Mouse (Mus musculus): ENCODE measurements around the gene Vsig2.

Gene Vsig2

DNA sequence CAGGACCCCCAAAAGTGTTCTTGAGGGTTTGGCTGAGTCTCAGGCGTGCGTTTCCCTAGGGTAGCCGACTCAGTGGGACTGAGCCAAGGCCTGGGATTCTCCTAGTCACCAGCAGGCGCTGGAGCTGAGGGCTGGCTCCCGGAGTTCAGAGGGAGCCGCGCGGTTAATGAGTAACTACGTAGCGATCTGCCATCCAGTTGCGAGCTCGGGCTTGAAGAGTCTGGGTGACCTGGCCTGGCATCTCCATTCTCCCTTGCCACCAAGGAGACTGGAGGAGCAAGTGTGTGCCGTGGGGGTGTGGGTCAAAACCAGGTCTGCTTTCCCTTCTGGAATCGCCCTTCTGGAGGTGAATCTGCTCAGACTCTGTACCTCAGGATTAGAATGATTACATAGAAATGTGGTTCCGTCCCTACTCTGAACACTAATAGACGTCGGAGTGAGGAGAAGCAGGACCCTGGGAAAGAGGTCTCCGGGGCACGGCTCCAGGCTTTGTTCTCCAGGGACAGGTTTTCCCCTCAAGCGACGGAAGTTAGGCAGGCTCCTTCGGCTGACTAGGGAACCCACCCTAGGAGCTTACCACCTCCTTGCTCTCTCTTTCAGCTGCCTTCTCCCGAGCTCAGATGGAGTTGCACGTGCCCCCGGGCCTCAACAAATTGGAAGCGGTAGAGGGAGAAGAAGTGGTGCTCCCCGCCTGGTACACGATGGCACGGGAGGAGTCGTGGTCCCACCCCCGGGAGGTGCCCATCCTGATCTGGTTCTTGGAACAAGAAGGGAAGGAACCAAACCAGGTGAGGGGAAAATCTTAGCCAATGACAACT is 8.0 kb upstream of the Vsig2 start:
- DNase-seq (ENCODE audit: low read depth, low spot score), result no peak

DNA sequence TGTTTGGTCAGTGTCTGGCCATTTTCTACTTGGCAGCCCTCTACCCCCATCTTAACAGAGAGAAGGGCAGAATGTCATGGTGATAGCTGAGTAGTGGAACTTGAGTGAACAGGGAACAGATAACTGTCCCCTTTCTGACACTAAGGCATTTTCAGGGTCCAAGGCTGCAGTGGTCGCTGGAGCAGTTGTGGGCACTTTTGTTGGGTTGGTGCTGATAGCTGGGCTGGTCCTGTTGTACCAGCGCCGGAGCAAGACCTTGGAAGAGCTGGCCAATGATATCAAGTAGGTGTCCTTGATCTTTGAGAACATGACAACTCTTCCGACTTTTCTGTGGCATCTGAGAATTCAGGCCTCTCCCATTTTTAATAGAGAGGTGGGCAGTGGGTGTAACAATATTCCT is 2.2 kb upstream of the Vsig2 start:
- no peak for DNase-seq (ENCODE audit: low read depth, low spot score)

DNA sequence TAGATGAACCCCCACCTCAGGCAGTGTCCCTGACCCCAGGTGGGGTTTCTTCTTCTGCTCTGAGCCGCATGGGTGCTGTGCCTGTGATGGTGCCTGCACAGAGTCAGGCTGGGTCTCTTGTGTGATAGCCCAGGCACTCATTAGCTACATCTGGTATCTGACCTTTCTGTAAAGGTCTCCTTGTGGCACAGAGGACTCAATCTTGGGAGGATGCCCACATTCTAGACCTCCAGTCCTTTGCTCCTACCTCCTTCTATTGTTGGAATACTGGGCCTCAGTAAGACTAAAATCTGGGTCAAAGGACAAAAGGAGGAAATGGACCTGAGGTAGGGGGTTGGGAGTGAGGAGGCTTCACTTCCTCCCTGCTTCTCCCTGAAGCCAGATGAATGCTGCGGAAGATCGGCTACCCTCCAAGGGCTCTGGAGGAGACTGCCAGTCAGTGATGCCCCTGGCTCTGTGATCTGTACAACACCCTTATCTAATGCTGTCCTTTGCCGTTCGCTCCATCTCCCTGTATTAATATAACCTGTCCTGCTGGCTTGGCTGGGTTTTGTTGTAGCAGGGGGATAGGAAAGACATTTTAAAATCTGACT is 1.3 kb upstream of the Vsig2 start:
- no peak for DNase-seq (ENCODE audit: low read depth, low spot score)

DNA sequence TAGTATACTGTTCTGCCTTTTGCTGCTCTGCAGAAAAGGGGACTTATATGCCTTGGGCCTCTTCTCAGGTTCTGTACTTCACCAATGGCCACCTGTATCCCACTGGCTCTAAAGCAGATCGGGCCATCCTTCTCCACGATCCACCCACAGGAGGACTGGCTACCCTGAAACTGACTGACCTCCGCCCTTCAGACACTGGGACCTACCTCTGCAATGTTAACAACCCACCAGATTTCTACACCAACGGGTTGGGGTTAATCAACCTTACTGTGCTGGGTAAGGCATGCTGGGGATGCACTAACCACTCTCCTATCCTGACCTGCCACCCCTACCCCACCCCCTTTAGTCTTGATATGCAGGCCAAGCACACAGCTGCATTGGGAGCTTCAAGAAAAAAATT is 1.2 kb downstream of the Vsig2 start:
- DNase-seq (ENCODE audit: low read depth, low spot score), result no peak

DNA sequence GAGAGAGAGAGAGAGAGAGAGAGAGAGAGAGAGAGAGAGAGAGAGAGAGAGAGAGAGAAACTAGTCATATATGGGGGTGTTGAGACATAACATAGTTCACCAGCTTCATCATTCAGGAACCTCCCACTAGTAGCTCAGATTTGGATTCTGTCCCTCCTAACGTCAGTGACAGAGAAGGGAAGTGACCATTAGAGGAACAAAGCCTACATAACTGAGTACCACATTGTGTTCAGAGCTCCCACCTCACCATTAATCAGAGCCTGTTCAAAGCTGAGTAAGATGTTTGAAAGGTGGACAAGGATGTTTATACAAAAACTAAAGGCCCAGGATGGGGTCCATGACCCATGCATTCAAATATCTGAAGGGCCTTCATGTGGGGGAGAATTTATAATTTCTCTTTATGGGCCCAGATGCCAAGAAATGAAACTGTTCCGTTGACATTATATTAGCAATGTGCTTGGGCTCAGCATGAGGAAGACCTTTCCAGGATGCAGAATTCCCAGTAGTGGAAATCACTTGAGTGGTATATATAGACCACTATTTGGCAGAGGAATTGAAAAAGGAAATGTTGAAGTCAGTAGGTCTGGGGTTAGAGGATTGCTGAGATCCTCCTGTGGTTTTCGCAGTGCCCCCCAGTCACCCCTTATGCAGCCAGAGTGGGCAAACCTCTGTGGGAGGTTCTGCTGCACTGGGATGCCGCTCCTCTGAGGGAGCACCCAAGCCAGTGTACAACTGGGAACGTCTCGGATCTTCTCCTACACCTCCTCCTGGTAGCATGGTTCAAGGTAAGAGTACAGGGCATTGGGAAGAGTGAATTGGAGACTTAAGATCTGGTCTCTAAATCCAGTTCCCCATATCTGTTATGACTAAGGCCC is 1.9 kb downstream of the Vsig2 start:
- no peak for DNase-seq (ENCODE audit: low read depth, low spot score)

DNA sequence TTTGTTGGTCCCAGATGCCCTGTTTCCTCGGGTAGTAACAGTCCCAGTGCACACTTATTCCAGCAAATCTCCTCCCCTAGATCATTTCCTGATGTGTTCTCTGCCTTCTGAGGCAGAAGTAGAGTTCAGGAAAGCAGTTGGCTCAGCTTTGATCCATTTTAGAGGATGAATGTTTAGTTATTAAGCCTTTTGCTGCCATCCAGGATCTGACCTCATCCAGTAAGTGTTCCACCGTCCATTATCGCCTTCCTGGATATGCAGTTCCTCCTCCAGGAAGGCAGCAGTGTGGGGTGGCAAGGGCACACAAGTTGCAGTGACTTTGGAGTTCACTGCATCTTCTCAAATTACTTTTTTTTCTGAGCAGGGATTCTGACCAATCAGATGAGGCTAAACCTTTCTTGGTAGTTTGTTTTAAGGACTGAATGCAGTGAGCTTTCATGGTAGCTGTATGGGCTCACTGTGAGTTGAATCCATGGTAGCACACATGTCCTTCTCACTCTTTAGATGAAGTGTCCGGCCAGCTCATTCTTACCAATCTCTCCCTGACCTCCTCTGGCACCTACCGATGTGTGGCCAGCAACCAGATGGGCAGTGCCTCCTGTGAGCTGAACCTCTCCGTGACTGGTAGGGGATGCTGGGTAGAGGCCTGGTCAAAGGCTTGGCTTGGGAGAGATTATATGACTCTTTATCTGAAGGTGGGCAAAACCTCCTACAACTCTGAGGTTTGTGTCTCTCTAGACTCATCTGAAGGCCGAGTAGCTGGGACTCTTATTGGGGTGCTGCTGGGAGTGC is 3.0 kb downstream of the Vsig2 start:
- no peak for DNase-seq (ENCODE audit: low read depth, low spot score)

DNA sequence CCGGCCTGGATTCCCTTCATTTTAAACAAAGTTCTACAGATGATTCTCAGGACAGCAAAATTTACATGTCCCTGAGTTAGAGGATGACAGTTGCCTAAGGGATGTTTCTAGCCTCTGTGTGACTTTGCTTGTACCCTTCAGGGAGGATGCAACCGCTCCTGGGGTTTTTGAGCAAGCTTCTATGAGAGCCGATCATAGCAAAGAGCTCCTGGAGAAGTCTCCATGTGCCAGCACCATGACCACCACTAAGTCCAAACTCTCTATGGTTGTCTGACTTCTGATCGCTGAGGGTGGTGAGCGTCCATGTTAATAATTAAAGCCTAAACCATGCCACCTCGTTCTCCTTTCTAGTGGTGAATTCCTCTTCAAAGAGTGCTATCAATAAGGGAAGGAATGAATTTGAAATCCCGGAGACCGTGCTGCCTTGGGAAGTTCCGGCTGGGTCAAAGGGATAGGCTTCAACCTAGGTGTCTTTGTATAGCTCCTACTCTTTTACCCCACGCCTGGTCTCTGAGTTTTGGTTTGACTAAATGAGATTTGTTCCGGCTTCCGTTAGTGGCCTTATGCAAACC is 4.9 kb downstream of the Vsig2 start:
- DNase-seq (ENCODE audit: low read depth, low spot score), result no peak

DNA sequence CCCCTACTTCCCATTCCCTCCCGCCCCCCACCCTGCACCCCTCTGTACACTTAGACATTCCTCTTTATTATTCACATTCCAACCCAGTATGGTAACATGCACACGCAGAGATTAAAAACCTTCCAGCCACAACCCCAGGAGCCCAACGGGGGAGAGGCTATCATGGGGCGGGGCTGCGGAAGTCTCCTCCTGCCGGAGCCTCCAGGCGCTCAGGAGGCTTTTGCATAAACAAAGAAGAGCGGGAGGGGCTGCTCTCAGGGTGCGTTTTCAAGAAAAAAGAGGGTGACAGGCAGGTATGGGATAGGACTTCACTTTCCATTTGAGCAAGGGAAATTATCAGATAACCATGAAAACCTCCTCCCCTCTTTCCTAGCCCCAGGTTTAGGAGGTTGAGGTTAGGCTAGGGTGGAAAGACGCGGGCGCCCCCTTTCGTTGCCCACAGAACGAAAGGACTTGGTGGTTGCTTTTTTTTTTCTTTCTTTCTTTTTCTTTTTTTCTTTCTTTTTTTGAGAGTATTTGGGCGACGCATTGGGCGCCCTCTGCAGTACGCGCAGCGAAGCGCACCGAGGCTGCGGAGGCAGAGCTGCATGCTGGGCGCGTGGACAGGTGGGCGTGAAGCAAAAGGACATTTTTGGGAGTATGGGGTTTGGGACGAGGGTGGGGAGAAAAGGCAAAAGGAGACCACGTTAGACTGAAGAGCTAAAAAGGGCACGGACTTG is 5.6 kb downstream of the Vsig2 start:
- DNase-seq (ENCODE audit: low read depth, low spot score), result peak; percentile 72

DNA sequence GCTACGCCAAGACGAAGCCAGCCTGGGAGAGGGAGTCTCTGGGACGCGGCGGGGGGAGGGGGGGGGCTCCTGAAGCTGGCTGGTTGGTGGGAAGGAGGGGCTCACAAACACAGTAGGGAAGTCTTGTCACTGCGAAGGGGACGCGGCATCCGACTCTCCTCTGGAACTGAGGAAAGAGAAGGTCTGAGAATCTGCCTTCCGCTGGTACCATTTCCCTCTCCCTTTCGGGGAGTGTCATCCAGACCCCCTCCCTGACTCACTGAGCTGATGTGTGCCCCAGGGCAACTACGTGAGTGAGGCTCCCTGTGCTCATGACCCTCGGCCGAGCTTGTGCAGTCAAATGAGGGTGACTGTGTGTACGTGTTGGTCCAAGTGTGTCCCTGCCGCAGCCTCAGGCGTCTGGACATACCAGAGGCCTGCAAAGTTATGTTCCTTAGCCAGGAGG is 6.1 kb downstream of the Vsig2 start:
- DNase-seq (ENCODE audit: low read depth, low spot score), result no peak

DNA sequence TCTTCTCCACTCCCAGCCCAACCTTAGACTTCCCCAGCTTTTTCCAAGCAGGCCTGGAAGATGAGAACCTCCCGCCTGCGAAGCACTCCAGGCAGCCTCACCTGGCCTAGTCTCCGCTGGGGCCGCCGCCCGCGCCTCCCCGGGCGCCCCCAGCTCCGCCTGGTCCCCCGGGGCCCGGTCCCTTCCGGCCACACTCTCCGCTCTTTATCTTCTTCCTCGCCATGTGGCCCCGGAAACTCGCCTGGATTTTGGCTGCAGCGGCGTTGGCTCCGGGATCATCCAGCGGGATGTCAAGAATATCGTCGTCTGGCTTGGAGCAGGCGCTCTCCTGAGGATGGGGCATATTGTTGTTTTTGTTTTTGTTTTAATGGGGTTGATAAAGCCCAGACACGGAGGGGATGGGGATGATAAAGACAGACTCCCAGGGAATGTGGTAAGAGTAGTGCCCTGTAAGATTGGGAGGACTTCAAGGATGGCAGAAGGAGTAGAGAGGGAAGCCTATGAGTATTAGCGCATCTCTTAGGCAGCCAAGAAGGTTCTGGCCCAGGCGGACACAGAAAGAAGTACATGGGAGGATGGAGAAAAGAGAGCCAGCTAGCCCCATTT is 6.9 kb downstream of the Vsig2 start:
- DNase-seq (ENCODE audit: low read depth, low spot score), result no peak

DNA sequence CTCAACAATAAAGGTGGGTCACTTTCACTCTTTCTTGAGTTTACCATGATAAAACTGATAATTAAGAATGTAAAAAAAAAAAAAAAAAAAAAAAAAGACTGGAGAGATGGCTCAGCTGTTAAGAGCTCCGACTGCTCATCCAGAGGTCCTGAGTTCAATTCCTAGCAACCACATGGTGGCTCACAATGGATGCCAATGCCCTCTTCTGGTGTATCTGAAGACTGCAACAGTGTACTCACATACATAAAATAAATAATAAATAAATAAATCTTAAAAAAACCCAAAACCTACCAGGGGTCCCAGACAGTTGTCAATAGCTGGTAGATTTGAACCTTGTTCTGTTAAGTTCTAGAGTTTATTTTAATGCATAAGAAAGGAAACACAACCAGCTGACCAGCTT is 7.8 kb downstream of the Vsig2 start:
- DNase-seq (ENCODE audit: low read depth, low spot score), result no peak

DNA sequence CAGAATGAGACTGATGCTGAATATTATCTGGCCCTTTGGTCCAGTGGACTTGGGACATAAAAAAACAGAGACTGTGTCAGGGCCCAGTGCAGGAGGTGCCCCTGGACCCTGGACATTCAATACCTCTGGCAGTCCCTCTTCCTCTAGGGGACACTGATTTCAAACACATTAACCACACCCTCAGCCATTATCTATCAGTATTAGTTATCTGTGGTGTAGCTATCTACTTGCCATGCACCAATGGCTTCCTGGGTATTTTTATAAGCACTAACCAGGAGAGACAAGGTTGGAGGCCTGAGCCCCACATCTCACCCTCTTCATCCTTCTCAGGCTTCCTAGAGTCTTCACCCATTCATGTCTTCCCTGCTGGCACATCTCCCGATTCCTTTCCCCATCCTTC is 11.4 kb downstream of the Vsig2 start:
- DNase-seq (ENCODE audit: low read depth, low spot score), result no peak

DNA sequence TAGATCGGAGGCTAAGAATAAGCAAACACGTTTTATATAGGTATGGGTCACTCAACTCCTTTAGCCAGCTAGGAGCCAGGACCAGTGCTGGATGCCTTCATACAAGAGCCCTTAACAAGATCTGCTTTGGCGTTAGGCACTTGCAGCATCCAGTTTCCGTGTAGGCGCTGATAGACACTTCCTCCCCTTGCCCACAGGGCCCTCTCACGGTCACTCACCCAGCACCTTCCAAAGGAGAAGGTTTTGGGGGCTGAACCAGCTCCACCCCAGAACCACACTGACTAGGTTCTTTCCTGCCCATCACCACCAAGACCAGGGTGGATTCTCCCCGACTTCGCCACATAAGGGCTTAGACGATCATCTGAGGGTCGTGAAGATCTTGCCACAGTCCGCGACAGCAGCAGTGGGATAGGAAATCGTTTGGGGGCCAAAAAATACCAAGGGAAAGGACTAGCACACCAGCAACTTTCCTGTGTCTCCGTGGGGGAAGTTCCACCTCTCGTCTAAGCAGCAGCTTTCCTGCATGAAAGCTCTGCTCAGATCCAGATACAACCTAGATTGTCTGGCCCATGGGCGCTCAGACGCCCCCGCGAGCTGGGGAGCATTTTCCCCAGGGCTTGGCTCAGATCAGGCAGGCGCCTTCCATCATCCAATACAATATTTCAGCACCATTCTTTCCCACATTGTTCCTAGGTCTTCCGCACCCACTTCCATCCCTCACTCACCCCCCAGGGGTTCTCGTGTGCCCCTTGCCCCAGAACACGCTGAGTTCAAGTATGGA is 12.9 kb downstream of the Vsig2 start:
- DNase-seq (ENCODE audit: low read depth, low spot score), result no peak

DNA sequence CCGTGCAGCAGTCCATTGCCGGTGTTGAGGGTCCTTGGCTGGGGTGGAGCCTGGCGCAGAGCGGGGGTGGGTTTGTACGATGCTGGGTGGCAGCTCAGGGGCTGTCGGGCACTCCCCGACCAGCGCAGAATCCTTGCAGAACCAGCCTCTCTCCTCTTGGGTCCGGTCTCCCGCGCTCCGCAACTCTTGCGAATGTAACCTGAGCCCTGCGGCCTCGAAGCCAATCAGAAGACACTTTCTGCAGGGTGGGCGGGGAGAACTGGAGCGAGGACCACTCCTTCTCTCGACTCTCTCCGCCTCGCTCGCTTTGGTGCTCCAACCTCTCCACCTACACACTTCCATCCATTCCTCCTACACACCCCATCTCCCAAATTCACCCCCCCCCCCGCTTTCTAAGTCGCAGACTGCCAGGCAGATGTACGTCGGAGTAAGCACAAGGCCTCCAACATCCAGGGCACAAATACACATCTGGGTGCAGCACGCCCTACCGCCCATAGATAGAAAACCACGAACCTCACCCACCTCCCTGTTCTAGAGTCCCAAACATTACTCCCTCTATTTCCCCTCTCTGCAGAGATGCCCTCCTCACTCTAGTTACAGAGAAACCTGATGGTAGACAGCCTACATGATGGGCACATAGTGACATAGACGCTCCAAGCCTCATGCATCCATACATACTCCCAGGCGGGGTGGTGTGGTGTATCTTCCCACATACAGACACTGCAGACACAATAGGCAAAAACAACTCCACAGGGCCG is 13.7 kb downstream of the Vsig2 start, which contains the start of gene Nrgn:
Gene Nrgn (minus strand): TSS at position 369 of the 758 bp plus-strand sequence.
- DNase-seq (ENCODE audit: low read depth, low spot score), result peak; percentile 55

DNA sequence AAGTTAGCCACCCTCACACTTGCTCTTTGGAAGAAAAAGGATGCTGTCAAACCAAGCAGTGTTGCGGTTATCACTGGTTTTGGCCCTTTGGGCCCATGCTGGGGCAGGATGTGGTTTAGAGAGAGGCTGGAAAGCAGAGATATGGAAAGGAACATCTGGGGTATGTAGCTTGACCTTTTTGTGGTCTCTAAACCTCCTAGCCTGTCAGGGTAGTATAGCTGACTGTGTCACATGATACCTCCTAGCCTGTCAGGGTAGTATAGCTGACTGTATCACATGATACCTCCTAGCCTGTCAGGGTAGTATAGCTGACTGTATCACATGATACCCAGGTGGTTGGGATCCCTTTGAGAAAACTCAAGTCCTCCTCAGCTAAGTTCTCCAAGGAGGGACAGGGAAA is 15.2 kb downstream of the Vsig2 start:
- no peak for DNase-seq (ENCODE audit: low read depth, low spot score)

DNA sequence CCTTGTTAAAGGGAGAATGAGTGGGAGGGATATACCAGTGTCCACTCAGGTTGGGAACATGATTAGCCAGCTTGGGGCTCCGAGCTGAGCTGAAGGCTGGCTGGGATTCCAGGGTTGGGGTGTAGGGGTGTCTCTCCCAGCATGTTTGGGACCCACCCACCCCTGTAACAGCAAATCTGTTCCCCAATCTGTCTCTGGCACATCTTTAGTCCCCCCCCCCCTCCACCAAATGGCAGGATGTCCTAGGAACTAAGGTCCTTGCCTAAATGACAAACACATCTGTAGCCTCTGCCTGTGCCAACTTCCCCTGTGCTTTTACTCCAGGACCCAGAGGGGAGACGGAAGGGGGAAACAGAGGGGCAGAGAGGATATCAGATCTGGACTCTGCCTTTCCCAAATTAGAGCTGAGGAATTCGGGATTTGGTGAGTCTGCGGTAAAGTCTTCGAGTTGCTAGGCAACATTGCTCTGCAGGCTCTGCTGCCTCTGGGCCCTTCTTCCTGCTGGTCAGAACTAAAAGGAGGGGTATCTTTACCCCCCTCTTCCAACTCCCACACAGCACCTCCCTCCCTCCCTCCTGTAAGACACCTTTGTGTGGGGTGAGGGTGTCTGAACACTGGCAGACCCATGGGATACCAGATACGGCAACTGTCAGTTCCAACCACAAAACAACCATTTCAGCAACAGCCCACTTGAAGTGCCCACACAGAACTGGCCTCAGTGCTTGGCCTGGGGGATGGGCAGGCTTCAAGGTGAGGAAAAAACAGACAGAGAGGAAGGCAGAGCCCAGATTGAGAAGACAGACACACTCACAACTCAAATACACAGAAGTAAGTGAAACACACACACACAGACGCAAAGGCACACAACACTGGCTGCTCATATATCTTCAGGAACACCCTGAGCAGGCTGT is 16.0 kb downstream of the Vsig2 start, which contains the start of gene Siae:
Gene Siae (plus strand): TSS at position 861 of the 911 bp plus-strand sequence.
- DNase-seq (ENCODE audit: low read depth, low spot score), result no peak

DNA sequence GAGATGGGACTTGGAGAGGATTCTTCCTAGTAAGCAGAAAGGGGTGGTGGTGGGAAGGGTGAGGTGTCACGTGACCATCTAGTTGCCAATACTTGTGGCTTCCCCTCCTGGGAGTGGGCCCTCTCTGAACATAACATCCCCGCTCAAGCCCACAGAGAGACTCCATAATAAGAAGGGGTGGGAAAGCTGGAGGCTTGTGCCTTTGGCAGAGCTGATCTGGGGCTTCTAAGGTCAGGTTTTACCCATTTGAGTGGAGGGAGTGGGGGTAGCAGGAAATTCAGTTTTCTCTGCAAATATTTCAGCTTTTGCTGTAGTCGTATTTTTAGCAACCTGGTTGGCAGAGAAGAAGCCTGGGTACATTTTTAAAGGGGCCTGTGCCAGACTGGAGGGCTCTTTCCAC is 17.3 kb downstream of the Vsig2 start:
- no peak for DNase-seq (ENCODE audit: low read depth, low spot score)

Measured in CD4-positive helper T cell, adult 2 months (primary cell).